Comparison of ENCODE assay signal across 18 mouse cellular contexts in the genomic region with DNA sequence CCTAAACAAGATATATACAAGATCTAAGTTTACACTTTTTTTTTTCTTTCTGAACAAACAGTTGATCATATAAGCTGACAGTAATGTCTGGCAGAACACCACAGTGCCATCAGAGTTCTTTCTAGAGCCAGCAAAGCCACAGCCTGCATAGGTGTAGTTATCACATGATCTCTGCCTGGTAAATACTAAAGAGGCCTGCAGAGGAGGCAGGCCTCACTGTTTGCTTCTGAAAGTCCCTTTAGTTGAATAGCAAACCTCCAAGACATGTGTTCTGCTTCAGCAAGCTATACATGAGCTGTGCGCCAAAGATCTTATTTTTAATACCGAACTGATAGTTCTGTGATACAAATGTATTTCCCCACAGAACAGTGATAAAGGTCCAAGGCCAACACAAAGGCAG. TPM values are rescaled to one million over a fixed set of nuclear protein-coding genes. Genes with fewer than 3 reads are reported as not detected.
DNase-seq lines count a peak whose midpoint lies in the region; ATAC-seq and TF ChIP-seq lines count a peak whose summit lies in the region.
"Had no signal": no experiment of that assay in that cellular context is flagged by ENCODE, and none has a peak within 500 bp of the region (broad histone marks: within the 10 kb centered on the region; RNA-seq: fewer than 3 reads in every experiment).

No protein-coding gene starts in this region.

- no peak for TF ChIP-seq EP300 in liver, postnatal 0 days (IDR thresholded peaks at IDR 0.05; ENCODE audit: low read depth)
- no peak for TF ChIP-seq EP300 in MEL (IDR thresholded peaks at IDR 0.05; ENCODE audit: low read depth in 1 of 2, low read length in 2 of 2)

- H3K27me3 ChIP-seq in liver, postnatal 0 days (ENCODE audit: insufficient read depth, low read length), result no peaks in the 10 kb centered on the region
- H3K27me3 ChIP-seq in liver, embryonic 12.5 days (replicated peaks), result peaks cover 16% of the 10 kb centered on the region
- no peaks in the 10 kb centered on the region for H3K27me3 ChIP-seq in MEL (ENCODE audit: control insufficient read depth in 1 of 2, insufficient read depth in 2 of 2, low read length in 2 of 2)
- no peaks in the 10 kb centered on the region for H3K27me3 ChIP-seq in stomach, embryonic 16.5 days (ENCODE audit: control insufficient read depth, insufficient read depth, low read length)
- no peaks in the 10 kb centered on the region for H3K27me3 ChIP-seq in forebrain, postnatal 0 days (ENCODE audit: insufficient read depth, low read length)
- H3K27me3 ChIP-seq: limb, embryonic 13.5 days; neural tube, embryonic 13.5 days had no signal

- DNase-seq in liver, postnatal 0 days, result no peak
- peak; percentile 82 for DNase-seq in CD4-positive helper T cell, adult 2 months (ENCODE audit: low read depth, low spot score)
- DNase-seq in MEL (ENCODE audit: low read depth, low spot score), result no peak
- no peak for DNase-seq in forebrain, postnatal 0 days
- DNase-seq in cerebellum, postnatal 25 days, result no peak
- DNase-seq: adrenal gland, postnatal 36 days; cerebellum, adult 9-10 months; gastrocnemius, postnatal 14 days; kidney, adult 8-10 months; kidney, postnatal 36 days; layer of hippocampus, adult 9-11 months; right cerebral cortex, postnatal 25 days had no signal

- no peak for ATAC-seq in liver, postnatal 0 days
- no peak for ATAC-seq in liver, embryonic 12.5 days
- ATAC-seq in stomach, embryonic 16.5 days (ENCODE audit: insufficient read depth, low FRiP score), result no peak
- no peak for ATAC-seq in forebrain, postnatal 0 days
- ATAC-seq: hindbrain, embryonic 16.5 days had no signal

- H3K9ac ChIP-seq in liver, postnatal 0 days (replicated peaks), result no peak overlapping the region; the same call in 1 of the 2 replicates
- H3K9ac ChIP-seq in liver, embryonic 12.5 days, result no peak overlapping the region
- no peak overlapping the region for H3K9ac ChIP-seq in MEL (ENCODE audit: control insufficient read depth, low read depth, low read length, poor library complexity, severe bottlenecking)
- H3K9ac ChIP-seq in stomach, embryonic 16.5 days (ENCODE audit: low read length), result no peak overlapping the region; the same call in 1 of the 2 replicates
- H3K9ac ChIP-seq in forebrain, postnatal 0 days, result no peak overlapping the region
- H3K9ac ChIP-seq: limb, embryonic 13.5 days; liver, embryonic 15.5 days had no signal

- TF ChIP-seq CTCF in liver, postnatal 0 days (IDR thresholded peaks at IDR 0.05; ENCODE audit: low read depth), result no peak
- no peak for TF ChIP-seq CTCF in MEL (IDR thresholded peaks at IDR 0.05 in 2 of 3, conservative IDR thresholded peaks at IDR 0.05 in 1 of 3; ENCODE audit: control insufficient read depth in 1 of 3, insufficient read depth in 1 of 3, low read depth in 2 of 3, low read length in 3 of 3, poor library complexity in 1 of 3, severe bottlenecking in 1 of 3)
- TF ChIP-seq CTCF in forebrain, postnatal 0 days (IDR thresholded peaks at IDR 0.05; ENCODE audit: low read depth), result no peak

- H3K4me2 ChIP-seq in liver, postnatal 0 days (ENCODE audit: low read depth, low read length), result peak overlapping the region; percentile 36; the same call in 1 of the 2 replicates
- no peak overlapping the region for H3K4me2 ChIP-seq in liver, embryonic 12.5 days
- no peak overlapping the region for H3K4me2 ChIP-seq in stomach, embryonic 16.5 days (ENCODE audit: low read depth, low read length)
- H3K4me2 ChIP-seq in forebrain, postnatal 0 days (ENCODE audit: low read depth), result no peak overlapping the region
- H3K4me2 ChIP-seq: limb, embryonic 13.5 days; liver, embryonic 15.5 days; neural tube, embryonic 13.5 days had no signal

- no peaks in the 10 kb centered on the region for H3K9me3 ChIP-seq in liver, postnatal 0 days (ENCODE audit: low read length)
- no peaks in the 10 kb centered on the region for H3K9me3 ChIP-seq in liver, embryonic 12.5 days (replicated peaks)
- no peaks in the 10 kb centered on the region for H3K9me3 ChIP-seq in MEL (replicated peaks; ENCODE audit: insufficient read depth, low read length)
- no peaks in the 10 kb centered on the region for H3K9me3 ChIP-seq in stomach, embryonic 16.5 days (replicated peaks; ENCODE audit: control insufficient read depth, low read length)
- H3K9me3 ChIP-seq in forebrain, postnatal 0 days (ENCODE audit: low read length), result no peaks in the 10 kb centered on the region
- H3K9me3 ChIP-seq: limb, embryonic 13.5 days; liver, embryonic 15.5 days; neural tube, embryonic 13.5 days had no signal

- H3K4me1 ChIP-seq in liver, postnatal 0 days (ENCODE audit: insufficient read depth), result peaks cover 51% of the 10 kb centered on the region
- peaks cover 37% of the 10 kb centered on the region for H3K4me1 ChIP-seq in liver, embryonic 12.5 days
- peaks cover 17 to 26% of the 10 kb centered on the region in 2 experiments for H3K4me1 ChIP-seq in MEL (ENCODE audit: control insufficient read depth in 1 of 2, insufficient read depth in 2 of 2, low read length in 2 of 2)
- peaks cover 45% of the 10 kb centered on the region for H3K4me1 ChIP-seq in stomach, embryonic 16.5 days (ENCODE audit: control insufficient read depth, insufficient read depth, low read length)
- peaks cover 9% of the 10 kb centered on the region for H3K4me1 ChIP-seq in forebrain, postnatal 0 days (ENCODE audit: insufficient read depth)

- H3K36me3 ChIP-seq in liver, postnatal 0 days (replicated peaks; ENCODE audit: insufficient read depth, low read length), result no peaks in the 10 kb centered on the region
- H3K36me3 ChIP-seq in liver, embryonic 12.5 days, result no peaks in the 10 kb centered on the region
- peaks cover 0 to 13% of the 10 kb centered on the region in 2 experiments; a peak in 2 of 4 replicates for H3K36me3 ChIP-seq in MEL (ENCODE audit: control insufficient read depth in 1 of 2, insufficient read depth in 2 of 2, low read length in 2 of 2)
- no peaks in the 10 kb centered on the region for H3K36me3 ChIP-seq in stomach, embryonic 16.5 days (ENCODE audit: control insufficient read depth, insufficient read depth, low read length)
- no peaks in the 10 kb centered on the region for H3K36me3 ChIP-seq in forebrain, postnatal 0 days (ENCODE audit: insufficient read depth)
- H3K36me3 ChIP-seq: limb, embryonic 13.5 days; liver, embryonic 15.5 days; neural tube, embryonic 13.5 days had no signal

- TF ChIP-seq RAD21 in MEL (IDR thresholded peaks at IDR 0.05; ENCODE audit: low read depth, low read length), result no peak

- no peak for TF ChIP-seq POLR2A in MEL (IDR thresholded peaks at IDR 0.05; ENCODE audit: control insufficient read depth in 1 of 2, insufficient read depth in 1 of 2, low read depth in 1 of 2, low read length in 2 of 2, poor library complexity in 1 of 2)

- H3K4me3 ChIP-seq in liver, postnatal 0 days (ENCODE audit: low read depth, low read length), result no peak overlapping the region
- no peak overlapping the region for H3K4me3 ChIP-seq in liver, embryonic 12.5 days
- H3K4me3 ChIP-seq in MEL (ENCODE audit: control insufficient read depth in 1 of 2, insufficient read depth in 1 of 2, low read depth in 2 of 2, low read length in 2 of 2), result no peak overlapping the region
- H3K4me3 ChIP-seq in stomach, embryonic 16.5 days (replicated peaks; ENCODE audit: low read length), result no peak overlapping the region
- H3K4me3 ChIP-seq in forebrain, postnatal 0 days (ENCODE audit: low read depth, low read length), result no peak overlapping the region
- H3K4me3 ChIP-seq: limb, embryonic 13.5 days; liver, embryonic 15.5 days; neural tube, embryonic 13.5 days had no signal

- peak overlapping the region; percentile 23; the same call in 1 of the 2 replicates for H3K27ac ChIP-seq in liver, postnatal 0 days (ENCODE audit: low read depth)
- no peak overlapping the region for H3K27ac ChIP-seq in liver, embryonic 12.5 days
- H3K27ac ChIP-seq in MEL (ENCODE audit: control insufficient read depth, low read depth, low read length), result no peak overlapping the region
- H3K27ac ChIP-seq in stomach, embryonic 16.5 days (ENCODE audit: low read length), result peak overlapping the region; percentile 41; the same call in 1 of the 2 replicates
- H3K27ac ChIP-seq in forebrain, postnatal 0 days (ENCODE audit: low read depth, low read length), result no peak overlapping the region
- H3K27ac ChIP-seq: limb, embryonic 13.5 days; liver, embryonic 15.5 days; neural tube, embryonic 13.5 days had no signal

- H3K79me2 ChIP-seq in MEL (ENCODE audit: control insufficient read depth, insufficient read depth, low read length, poor library complexity), result peaks cover 27% of the 10 kb centered on the region

- 76% methylated on average over 2 of the region's 2 CpGs for WGBS in liver, postnatal 0 days (ENCODE audit: insufficient replicate concordance)
- WGBS in liver, embryonic 12.5 days (ENCODE audit: insufficient replicate concordance), result 80% methylated on average over 2 of the region's 2 CpGs
- 78% methylated on average over 2 of the region's 2 CpGs for WGBS in stomach, embryonic 16.5 days
- WGBS in forebrain, postnatal 0 days, result 94% methylated on average over 2 of the region's 2 CpGs

TF ChIP-seq in MEL, 35 proteins besides CTCF, POLR2A, EP300 and RAD21:
- TF ChIP-seq MEF2A (IDR thresholded peaks at IDR 0.05; ENCODE audit: extremely low read depth, insufficient replicate concordance, low read depth, low read length, poor library complexity, severe bottlenecking) (no peak), USF1 (IDR thresholded peaks at IDR 0.05; ENCODE audit: low read depth, low read length) (peak; percentile 63), KAT2A (conservative IDR thresholded peaks at IDR 0.05; ENCODE audit: low read depth, low read length) (no peak)

RNA-seq across cellular contexts. Expression of gene Cyth1, which starts 3.3 kb away (rescaled TPM):
- 7.0 and 7.9 TPM in 2 replicates for polyA plus RNA-seq in liver, postnatal 0 days (2015; fragmentation: Nextera tagmentation; extraction: Ambion mirVana)
- 4.7 and 5.4 TPM in 2 replicates for polyA plus RNA-seq in liver, embryonic 12.5 days (2016; fragmentation: Nextera tagmentation; extraction: Ambion mirVana)
- total RNA-seq in MEL (2012; rRNA removed), result 12.0 and 13.6 TPM in 2 replicates
- 10 to 100 TPM in 1 of 2 experiments, not detected in 1; 13.2 TPM for polyA plus RNA-seq in MEL (2012; ENCODE audit: insufficient read depth in 1 of 2, insufficient read length in 2 of 2, low read depth in 1 of 2, low replicate concordance in 2 of 2, missing spikeins in 1 of 2)
- polyA plus RNA-seq in stomach, embryonic 16.5 days (2015; fragmentation: Nextera tagmentation; extraction: Ambion mirVana), result 10.6 and 12.2 TPM in 2 replicates
- 64.1 and 74.1 TPM in 2 replicates for total RNA-seq in forebrain, postnatal 0 days (2014; rRNA removed)
- polyA plus RNA-seq in forebrain, postnatal 0 days (2015; fragmentation: Nextera tagmentation; extraction: Ambion mirVana), result 23.7 and 24.2 TPM in 2 replicates

RNA-seq across cellular contexts. Expression of gene Usp36, which starts 44.9 kb away (rescaled TPM):
- 3.2 and 3.8 TPM in 2 replicates for polyA plus RNA-seq in liver, postnatal 0 days (2015; fragmentation: Nextera tagmentation; extraction: Ambion mirVana)
- 12.5 and 14.3 TPM in 2 replicates for polyA plus RNA-seq in liver, embryonic 12.5 days (2016; fragmentation: Nextera tagmentation; extraction: Ambion mirVana)
- 21.3 and 24.8 TPM in 2 replicates for total RNA-seq in MEL (2012; rRNA removed)
- polyA plus RNA-seq in MEL (2012; ENCODE audit: insufficient read depth in 1 of 2, insufficient read length in 2 of 2, low read depth in 1 of 2, low replicate concordance in 2 of 2, missing spikeins in 1 of 2), result 10 to 100 TPM; 50.7 to 89.6 TPM
- 18.0 and 18.2 TPM in 2 replicates for polyA plus RNA-seq in stomach, embryonic 16.5 days (2015; fragmentation: Nextera tagmentation; extraction: Ambion mirVana)
- total RNA-seq in forebrain, postnatal 0 days (2014; rRNA removed), result 17.1 and 22.1 TPM in 2 replicates
- polyA plus RNA-seq in forebrain, postnatal 0 days (2015; fragmentation: Nextera tagmentation; extraction: Ambion mirVana), result 6.7 and 9.5 TPM in 2 replicates

Comparison
In these comparisons a context has a peak if more than half of its experiments do, and no peak if none do; other contexts are left out.
1. H3K27ac ChIP-seq: peak in liver, postnatal 0 days (single experiment) and stomach, embryonic 16.5 days (single experiment); none in liver, embryonic 12.5 days (single experiment), MEL (single experiment) and forebrain, postnatal 0 days (single experiment).